Mouse (Mus musculus): Measurements from ENCODE around the gene Pfdn2. TPM values are rescaled to one million over a fixed set of nuclear protein-coding genes. Genes with fewer than 3 reads are reported as not detected.
A peak's percentile ranks its signal among the peaks of the same experiment; 100 is the strongest.

Gene Pfdn2
- polyA plus RNA-seq, 1 experiment from 2014 or later: 146 TPM

- peak overlapping the region; percentile 64 for H3K4me2 ChIP-seq
- H3K9me3 ChIP-seq: no peaks in the 10 kb centered on the region
- ATAC-seq (replicated peaks): no peak
- peaks cover 20% of the 10 kb centered on the region for H3K4me1 ChIP-seq
- peak overlapping the region; percentile 67 for H3K9ac ChIP-seq
- H3K36me3 ChIP-seq (replicated peaks): 0 out of 2 replicates have a peak, but pooled peaks cover 2% of the 10 kb centered on the region
- no peaks in the 10 kb centered on the region for H3K27me3 ChIP-seq (replicated peaks)
- peak overlapping the region; percentile 88 for H3K27ac ChIP-seq
- WGBS: 3% methylated on average over 26 of the region's 26 CpGs
- peak overlapping the region; percentile 49 for H3K4me3 ChIP-seq
Measured at GRCm38 (mm10) chr1:171360253-171360652, 14.8 kb downstream of the Pfdn2 start.

- peak within 1 kb of the TSS; percentile 67 for H3K9ac ChIP-seq
- H3K4me1 ChIP-seq: peaks cover 20% of the 10 kb centered on the region
- 0 out of 2 replicates have a peak, but pooled peaks cover 2% of the 10 kb centered on the region for H3K36me3 ChIP-seq (replicated peaks)
- peak; percentile 97 for ATAC-seq (replicated peaks)
- H3K27ac ChIP-seq: peak within 1 kb of the TSS; percentile 88
- H3K9me3 ChIP-seq: no peaks in the 10 kb centered on the region
- under 1% methylated on average over 21 of the region's 21 CpGs for WGBS
- peak within 1 kb of the TSS; percentile 49 for H3K4me3 ChIP-seq
- peak within 1 kb of the TSS; percentile 64 for H3K4me2 ChIP-seq
- no peaks in the 10 kb centered on the region for H3K27me3 ChIP-seq (replicated peaks)
Measured at GRCm38 (mm10) chr1:171360656-171361055, 15.2 kb downstream of the Pfdn2 start, which contains the start of gene Klhdc9. Gene Klhdc9 (minus strand): TSS chr1:171360798.

- peak; percentile 85 for ATAC-seq (replicated peaks)
Measured at GRCm38 (mm10) chr1:171361106-171362103, 15.9 kb downstream of the Pfdn2 start.

GRCm38 (mm10) chr1:171365934-171366333 lies 20.5 kb downstream of the Pfdn2 start:
- H3K9me3 ChIP-seq: no peaks in the 10 kb centered on the region
- no peaks in the 10 kb centered on the region for H3K36me3 ChIP-seq (replicated peaks)
- H3K4me1 ChIP-seq: peaks cover 8% of the 10 kb centered on the region
- 0 out of 2 replicates have a peak, but pooled peaks cover 5% of the 10 kb centered on the region for H3K27me3 ChIP-seq (replicated peaks)
- 65% methylated on average over 7 of the region's 7 CpGs for WGBS
- ATAC-seq (replicated peaks): no peak
- no peak overlapping the region for H3K9ac ChIP-seq
- no peak overlapping the region for H3K4me3 ChIP-seq
- no peak overlapping the region for H3K4me2 ChIP-seq
- no peak overlapping the region for H3K27ac ChIP-seq

More at GRCm38 (mm10) chr1:171361106-171362103, 15.9 kb downstream of the Pfdn2 start:
- Histone ChIP-seq H3K27me3 (replicated peaks) (no peaks in the 10 kb centered on the region), H3K4me2 (peak overlapping the region; percentile 64), H3K27ac (peak overlapping the region; percentile 88), H3K9me3 (no peaks in the 10 kb centered on the region), H3K36me3 (replicated peaks) (0 out of 2 replicates have a peak, but pooled peaks cover 2% of the 10 kb centered on the region), H3K4me3 (peak overlapping the region; percentile 49), H3K4me1 (peaks cover 20% of the 10 kb centered on the region), H3K9ac (peak overlapping the region; percentile 67)
- 31% methylated on average over 16 of the region's 16 CpGs for WGBS

GRCm38 (mm10) chr1:171369845-171370556 lies 24.5 kb downstream of the Pfdn2 start, which contains the start of gene Nectin4:
Gene Nectin4 (plus strand): TSS chr1:171370099.
- Histone ChIP-seq H3K36me3 (replicated peaks) (no peaks in the 10 kb centered on the region), H3K4me3 (no peak within 1 kb of the TSS), H3K27me3 (replicated peaks) (0 out of 2 replicates have a peak, but pooled peaks cover 5% of the 10 kb centered on the region), H3K9ac (no peak within 1 kb of the TSS), H3K27ac (no peak within 1 kb of the TSS), H3K4me2 (no peak within 1 kb of the TSS), H3K4me1 (no peaks in the 10 kb centered on the region), H3K9me3 (no peaks in the 10 kb centered on the region)
- ATAC-seq (replicated peaks): no peak
- WGBS: 44% methylated on average over 20 of the region's 20 CpGs

- Histone ChIP-seq H3K36me3 (replicated peaks) (no peaks in the 10 kb centered on the region), H3K9me3 (no peaks in the 10 kb centered on the region), H3K4me1 (no peaks in the 10 kb centered on the region), H3K27ac (no peak overlapping the region), H3K4me2 (no peak overlapping the region), H3K4me3 (no peak overlapping the region), H3K27me3 (replicated peaks) (0 out of 2 replicates have a peak, but pooled peaks cover 5% of the 10 kb centered on the region), H3K9ac (no peak overlapping the region)
- no peak for ATAC-seq (replicated peaks)
- WGBS: 60% methylated on average over 3 of the region's 3 CpGs
Measured at GRCm38 (mm10) chr1:171372880-171373279, 27.4 kb downstream of the Pfdn2 start.

- H3K27ac ChIP-seq: no peak overlapping the region
- no peak overlapping the region for H3K4me2 ChIP-seq
- no peak overlapping the region for H3K9ac ChIP-seq
- WGBS: 0% methylated on average over 4 of the region's 4 CpGs
- H3K4me3 ChIP-seq: no peak overlapping the region
- H3K36me3 ChIP-seq (replicated peaks): no peaks in the 10 kb centered on the region
- H3K9me3 ChIP-seq: no peaks in the 10 kb centered on the region
- no peaks in the 10 kb centered on the region for H3K4me1 ChIP-seq
- no peak for ATAC-seq (replicated peaks)
- 0 out of 2 replicates have a peak, but pooled peaks cover 5% of the 10 kb centered on the region for H3K27me3 ChIP-seq (replicated peaks)
Measured at GRCm38 (mm10) chr1:171373946-171374345, 28.5 kb downstream of the Pfdn2 start.

GRCm38 (mm10) chr1:171375646-171376097 lies 30.2 kb downstream of the Pfdn2 start:
- H3K27ac ChIP-seq: no peak overlapping the region
- 46% methylated on average over 9 of the region's 9 CpGs for WGBS
- ATAC-seq (replicated peaks): no peak
- no peaks in the 10 kb centered on the region for H3K36me3 ChIP-seq (replicated peaks)
- peaks cover 4% of the 10 kb centered on the region; the same call in 1 of the 2 replicates for H3K4me1 ChIP-seq
- H3K27me3 ChIP-seq (replicated peaks): no peaks in the 10 kb centered on the region
- H3K4me3 ChIP-seq: no peak overlapping the region
- no peak overlapping the region for H3K9ac ChIP-seq
- H3K4me2 ChIP-seq: no peak overlapping the region
- H3K9me3 ChIP-seq: no peaks in the 10 kb centered on the region

- no peak overlapping the region for H3K9ac ChIP-seq
- H3K27ac ChIP-seq: no peak overlapping the region
- H3K4me3 ChIP-seq: no peak overlapping the region
- peaks cover 4% of the 10 kb centered on the region; the same call in 1 of the 2 replicates for H3K4me1 ChIP-seq
- no peak overlapping the region for H3K4me2 ChIP-seq
- WGBS: 92% methylated on average over 6 of the region's 6 CpGs
- no peaks in the 10 kb centered on the region for H3K27me3 ChIP-seq (replicated peaks)
- no peaks in the 10 kb centered on the region for H3K36me3 ChIP-seq (replicated peaks)
- H3K9me3 ChIP-seq: no peaks in the 10 kb centered on the region
- no peak for ATAC-seq (replicated peaks)
Measured at GRCm38 (mm10) chr1:171378298-171378697, 32.8 kb downstream of the Pfdn2 start.

GRCm38 (mm10) chr1:171379935-171380599 lies 34.6 kb downstream of the Pfdn2 start:
- no peaks in the 10 kb centered on the region for H3K36me3 ChIP-seq (replicated peaks)
- no peaks in the 10 kb centered on the region for H3K9me3 ChIP-seq
- no peaks in the 10 kb centered on the region for H3K27me3 ChIP-seq (replicated peaks)
- peaks cover 4% of the 10 kb centered on the region; the same call in 1 of the 2 replicates for H3K4me1 ChIP-seq
- 2% methylated on average over 31 of the region's 31 CpGs for WGBS
- H3K27ac ChIP-seq: 0 out of 2 replicates have a peak overlapping the region, but pooled peaks have one; percentile 5
- H3K4me3 ChIP-seq: peak overlapping the region; percentile 37
- peak overlapping the region; percentile 27 for H3K9ac ChIP-seq
- ATAC-seq (replicated peaks): peak; percentile 88
- H3K4me2 ChIP-seq: peak overlapping the region; percentile 53

- no peak overlapping the region for H3K9ac ChIP-seq
- 79% methylated on average over 11 of the region's 11 CpGs for WGBS
- no peak overlapping the region for H3K4me3 ChIP-seq
- H3K4me1 ChIP-seq: peaks cover 4% of the 10 kb centered on the region; the same call in 1 of the 2 replicates
- H3K9me3 ChIP-seq: no peaks in the 10 kb centered on the region
- ATAC-seq (replicated peaks): no peak
- H3K4me2 ChIP-seq: no peak overlapping the region
- H3K27me3 ChIP-seq (replicated peaks): no peaks in the 10 kb centered on the region
- H3K36me3 ChIP-seq (replicated peaks): no peaks in the 10 kb centered on the region
- H3K27ac ChIP-seq: no peak overlapping the region
Measured at GRCm38 (mm10) chr1:171382096-171382620, 36.7 kb downstream of the Pfdn2 start.
